Mouse (Mus musculus) lung, adult 2 months (tissue): ENCODE measurements around the gene Gabrr3.

Source experiments
- CTCF ChIP-seq: fragments of 200-500 bp; IDR thresholded peaks from 2 replicates; pipeline ENCODE4 v1.5.1; 2011; ENCODE audit warnings: mild to moderate bottlenecking, low read length, control low read depth; ENCODE audit not compliant: insufficient read depth
- POLR2A ChIP-seq: fragments of 200-500 bp; IDR thresholded peaks from 2 replicates; pipeline ENCODE4 v1.6.1; 2011; ENCODE audit warnings: low read depth, mild to moderate bottlenecking, control low read depth, low read length, borderline replicate concordance; ENCODE audit errors: extremely low read depth

DNA sequence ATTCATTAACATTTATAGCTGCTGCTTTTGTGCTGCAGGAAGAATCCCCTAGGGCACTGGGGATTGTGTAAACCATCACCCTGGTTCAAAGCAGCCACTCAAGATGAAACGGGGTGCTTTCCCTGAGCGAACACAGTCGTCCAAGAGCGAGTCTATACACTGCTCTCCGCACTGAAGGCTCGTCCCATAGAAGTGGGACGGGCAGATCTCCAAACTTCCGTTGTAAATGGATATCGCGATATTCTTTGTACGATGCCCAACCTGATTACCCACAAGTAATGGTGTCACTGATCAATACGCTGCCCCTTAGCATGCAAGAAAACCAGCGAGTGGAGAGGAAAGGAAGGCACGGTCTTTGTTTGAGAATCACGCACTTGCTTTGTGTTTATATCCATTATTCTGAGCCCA lies 2.2 kb downstream of the Gabrr3 start:
- TF ChIP-seq CTCF (no peak), POLR2A (no peak)
